24 mouse cellular contexts compared by ENCODE assay signal in the genomic region with DNA sequence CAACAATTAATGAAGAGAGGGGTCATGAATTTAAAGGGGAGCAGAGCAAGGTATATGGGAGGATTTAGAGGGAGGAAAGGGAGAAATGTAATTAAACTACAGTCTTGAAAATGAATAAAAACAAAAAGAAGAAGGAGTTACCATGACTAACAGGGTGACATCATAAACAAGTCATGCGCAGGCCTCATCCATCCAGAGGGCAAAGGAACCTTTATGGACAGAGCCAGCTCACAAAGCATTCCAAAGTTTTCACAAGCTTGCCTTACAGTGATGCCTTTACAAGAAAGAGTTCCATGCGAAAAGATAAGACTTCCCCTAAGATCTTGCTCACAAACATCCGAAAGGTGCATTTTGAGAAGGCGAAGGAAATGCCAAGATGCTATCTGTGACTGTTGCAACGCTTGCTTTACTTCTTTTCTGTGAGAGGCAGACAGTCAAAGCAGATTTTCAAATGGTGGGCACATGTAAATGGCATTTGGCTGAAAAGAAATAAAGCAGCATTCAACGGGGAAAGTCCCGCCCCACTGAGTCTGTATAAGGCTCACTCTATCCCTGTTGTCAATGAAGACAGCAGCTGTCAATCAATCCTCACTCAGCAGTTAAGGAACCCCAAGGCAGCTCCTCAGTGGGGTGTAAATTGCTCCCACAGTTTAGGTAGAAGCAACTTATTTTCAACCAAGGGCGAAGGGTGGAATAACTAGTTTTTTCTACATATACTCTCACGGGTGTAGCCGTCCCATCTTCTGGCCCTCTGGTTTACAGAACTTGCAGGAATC.
DNase-seq lines count a peak whose midpoint lies in the region; ATAC-seq and TF ChIP-seq lines count a peak whose summit lies in the region.
"Had no signal": no experiment of that assay in that cellular context is flagged by ENCODE, and none has a peak within 500 bp of the region (broad histone marks: within the 10 kb centered on the region; RNA-seq: fewer than 3 reads in every experiment).

No protein-coding gene starts in this region.

- TF ChIP-seq POLR2A in brain, embryonic 14.5 days (IDR thresholded peaks at IDR 0.05; ENCODE audit: borderline replicate concordance, extremely low read depth, insufficient read depth, insufficient read length, poor library complexity, severe bottlenecking) = no peak

- ATAC-seq in hindbrain, postnatal 0 days = no peak
- peak; percentile 77 for ATAC-seq in forebrain, embryonic 16.5 days
- no peak for ATAC-seq in lung, postnatal 0 days
- ATAC-seq: liver, postnatal 0 days had no signal

- H3K4me3 ChIP-seq in hindbrain, embryonic 10.5 days = 0 out of 2 replicates have a peak overlapping the region, but pooled peaks have one; percentile 3
- no peak overlapping the region for H3K4me3 ChIP-seq in hindbrain, postnatal 0 days (ENCODE audit: low read length)
- no peak overlapping the region for H3K4me3 ChIP-seq in forebrain, embryonic 16.5 days (replicated peaks; ENCODE audit: low read length)
- H3K4me3 ChIP-seq in lung, postnatal 0 days (ENCODE audit: low read depth, low read length) = no peak overlapping the region
- H3K4me3 ChIP-seq: embryonic facial prominence, embryonic 15.5 days; heart, embryonic 13.5 days; kidney, embryonic 15.5 days; limb, embryonic 12.5 days; stomach, embryonic 15.5 days had no signal

- H3K36me3 ChIP-seq in hindbrain, embryonic 10.5 days = no peaks in the 10 kb centered on the region
- H3K36me3 ChIP-seq in hindbrain, postnatal 0 days (ENCODE audit: insufficient read depth, low read length) = no peaks in the 10 kb centered on the region
- H3K36me3 ChIP-seq in forebrain, embryonic 16.5 days (ENCODE audit: control insufficient read depth, insufficient read depth) = no peaks in the 10 kb centered on the region
- H3K36me3 ChIP-seq in lung, postnatal 0 days (ENCODE audit: insufficient read depth, low read length) = no peaks in the 10 kb centered on the region
- H3K36me3 ChIP-seq: embryonic facial prominence, embryonic 15.5 days; heart, embryonic 13.5 days; kidney, embryonic 15.5 days; limb, embryonic 12.5 days; stomach, embryonic 15.5 days had no signal

- DNase-seq in hindbrain, embryonic 10.5 days (ENCODE audit: low spot score) = peak; percentile 31
- no peak for DNase-seq in hindbrain, postnatal 0 days (ENCODE audit: low spot score)
- peak; percentile 70 for DNase-seq in 3T3-L1 (ENCODE audit: low read depth, low spot score)
- DNase-seq in brain, embryonic 14.5 days (ENCODE audit: low read depth) = peak; percentile 60
- DNase-seq in lung, postnatal 0 days (ENCODE audit: low spot score) = no peak
- no peak for DNase-seq in adrenal gland, adult 2 months
- DNase-seq in heart, adult 9 months (ENCODE audit: low spot score in 2 of 2) = no peak
- DNase-seq: adrenal gland, postnatal 14 days; cerebellum, adult 9-10 months; gastrocnemius, postnatal 14 days; heart, adult 11 months; kidney, adult 11 months; kidney, postnatal 36 days; liver, postnatal 0 days; lung, postnatal 10 days; retina, postnatal 1 day; right cerebral cortex, postnatal 4 days had no signal

- no peaks in the 10 kb centered on the region for H3K27me3 ChIP-seq in hindbrain, embryonic 10.5 days (ENCODE audit: insufficient read depth, poor library complexity, severe bottlenecking)
- H3K27me3 ChIP-seq in hindbrain, postnatal 0 days (ENCODE audit: insufficient read depth, low read length) = no peaks in the 10 kb centered on the region
- H3K27me3 ChIP-seq in forebrain, embryonic 16.5 days (replicated peaks; ENCODE audit: control insufficient read depth, insufficient read depth, low read length) = no peaks in the 10 kb centered on the region
- H3K27me3 ChIP-seq in lung, postnatal 0 days (replicated peaks; ENCODE audit: insufficient read depth, low read length) = no peaks in the 10 kb centered on the region
- H3K27me3 ChIP-seq: embryonic facial prominence, embryonic 15.5 days; heart, embryonic 13.5 days; kidney, embryonic 15.5 days; limb, embryonic 12.5 days; stomach, embryonic 15.5 days had no signal

- H3K9me3 ChIP-seq in hindbrain, embryonic 10.5 days = no peaks in the 10 kb centered on the region
- H3K9me3 ChIP-seq in hindbrain, postnatal 0 days (ENCODE audit: low read length) = no peaks in the 10 kb centered on the region
- H3K9me3 ChIP-seq in forebrain, embryonic 16.5 days (ENCODE audit: control insufficient read depth, low read length) = no peaks in the 10 kb centered on the region
- no peaks in the 10 kb centered on the region for H3K9me3 ChIP-seq in lung, postnatal 0 days (ENCODE audit: low read length)
- H3K9me3 ChIP-seq: embryonic facial prominence, embryonic 15.5 days; heart, embryonic 13.5 days; kidney, embryonic 15.5 days; limb, embryonic 12.5 days; stomach, embryonic 15.5 days had no signal

- TF ChIP-seq EP300 in lung, postnatal 0 days (IDR thresholded peaks at IDR 0.05) = no peak

- WGBS in hindbrain, embryonic 10.5 days = 25% methylated on average over 10 of the region's 10 CpGs
- 42% methylated on average over 10 of the region's 10 CpGs for WGBS in hindbrain, postnatal 0 days
- WGBS in forebrain, embryonic 16.5 days = 20% methylated on average over 10 of the region's 10 CpGs
- 85% methylated on average over 10 of the region's 10 CpGs for WGBS in lung, postnatal 0 days

- H3K4me1 ChIP-seq in hindbrain, embryonic 10.5 days (replicated peaks) = peaks cover 59% of the 10 kb centered on the region
- H3K4me1 ChIP-seq in hindbrain, postnatal 0 days (ENCODE audit: insufficient read depth, low read length) = no peaks in the 10 kb centered on the region
- peaks cover 10% of the 10 kb centered on the region for H3K4me1 ChIP-seq in forebrain, embryonic 16.5 days (replicated peaks; ENCODE audit: control insufficient read depth, insufficient read depth, low read length)
- H3K4me1 ChIP-seq in lung, postnatal 0 days (ENCODE audit: insufficient read depth, low read depth, low read length) = no peaks in the 10 kb centered on the region
- H3K4me1 ChIP-seq: stomach, embryonic 15.5 days had no signal

- no peak for TF ChIP-seq CTCF in hindbrain, postnatal 0 days (IDR thresholded peaks at IDR 0.05; ENCODE audit: low read depth)
- no peak for TF ChIP-seq CTCF in brain, embryonic 14.5 days (IDR thresholded peaks at IDR 0.05; ENCODE audit: borderline replicate concordance, extremely low read depth, insufficient read depth, insufficient read length)
- TF ChIP-seq CTCF in lung, postnatal 0 days (IDR thresholded peaks at IDR 0.05) = no peak

- H3K4me2 ChIP-seq in hindbrain, postnatal 0 days (ENCODE audit: low read depth, low read length) = no peak overlapping the region
- H3K4me2 ChIP-seq in forebrain, embryonic 16.5 days (ENCODE audit: low read length) = peak overlapping the region; percentile 8; the same call in 1 of the 2 replicates
- no peak overlapping the region for H3K4me2 ChIP-seq in lung, postnatal 0 days (replicated peaks; ENCODE audit: low read depth, low read length)
- H3K4me2 ChIP-seq: embryonic facial prominence, embryonic 15.5 days; heart, embryonic 13.5 days; kidney, embryonic 15.5 days; liver, embryonic 11.5 days; stomach, embryonic 15.5 days had no signal

- H3K27ac ChIP-seq in hindbrain, embryonic 10.5 days = peak overlapping the region; percentile 84
- H3K27ac ChIP-seq in hindbrain, postnatal 0 days = no peak overlapping the region
- H3K27ac ChIP-seq in forebrain, embryonic 16.5 days (ENCODE audit: low read length) = no peak overlapping the region
- H3K27ac ChIP-seq in lung, postnatal 0 days (ENCODE audit: low read length) = no peak overlapping the region
- H3K27ac ChIP-seq: embryonic facial prominence, embryonic 15.5 days; heart, embryonic 13.5 days; kidney, embryonic 15.5 days; limb, embryonic 12.5 days; stomach, embryonic 15.5 days had no signal

- H3K9ac ChIP-seq in hindbrain, postnatal 0 days (replicated peaks; ENCODE audit: low read length) = no peak overlapping the region
- H3K9ac ChIP-seq in forebrain, embryonic 16.5 days (replicated peaks; ENCODE audit: low read depth, low read length) = no peak overlapping the region
- H3K9ac ChIP-seq in lung, postnatal 0 days (replicated peaks; ENCODE audit: low read depth) = no peak overlapping the region
- H3K9ac ChIP-seq: embryonic facial prominence, embryonic 15.5 days; heart, embryonic 13.5 days; kidney, embryonic 15.5 days; limb, embryonic 12.5 days; liver, postnatal 0 days; stomach, embryonic 15.5 days had no signal

Comparison
In these comparisons a context has a peak if more than half of its experiments do, and no peak if none do; other contexts are left out.
1. DNase-seq: peak in hindbrain, embryonic 10.5 days (single experiment), 3T3-L1 (single experiment) and brain, embryonic 14.5 days (single experiment); none in hindbrain, postnatal 0 days (single experiment), lung, postnatal 0 days (single experiment), adrenal gland, adult 2 months (single experiment) and heart, adult 9 months (0 of 2).